Mouse (Mus musculus) T-helper 2 cell (primary cell): Measurements from ENCODE around the gene Wscd2.

Experiments used
- in situ Hi-C: fragments of 300-600 bp; cut with MboI, MseI; formaldehyde crosslinking; loops from one replicate; pipeline ENCODE4 v1.15.1; 2025; ENCODE audit warnings: high pct_unique_total_duplicates

The Wscd2 gene

DNA sequence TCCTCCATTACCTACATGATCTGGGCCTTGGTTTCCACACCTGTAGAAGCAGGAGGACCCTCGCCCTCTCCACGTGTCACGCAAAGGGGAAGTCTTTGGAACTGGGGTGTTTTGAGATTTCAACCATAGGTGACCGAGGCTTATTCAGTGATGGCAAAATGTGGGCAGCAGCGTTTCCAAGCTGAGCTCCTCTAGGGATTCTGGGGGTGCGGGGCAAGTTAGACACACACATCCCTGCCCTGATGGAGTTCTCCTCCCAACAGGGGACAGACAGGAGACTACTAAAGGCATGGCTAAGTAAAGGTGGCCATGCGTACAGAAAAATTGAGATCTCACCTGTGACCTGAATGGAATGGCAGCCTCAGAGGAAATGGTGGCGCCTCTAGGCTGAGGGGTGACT, 118.4 kb downstream of the Wscd2 start:
- in situ Hi-C loops, result loop anchor here (10.0 kb wide), 1 partner anchor 964 kb away; no protein-coding TSS in a partner anchor

DNA sequence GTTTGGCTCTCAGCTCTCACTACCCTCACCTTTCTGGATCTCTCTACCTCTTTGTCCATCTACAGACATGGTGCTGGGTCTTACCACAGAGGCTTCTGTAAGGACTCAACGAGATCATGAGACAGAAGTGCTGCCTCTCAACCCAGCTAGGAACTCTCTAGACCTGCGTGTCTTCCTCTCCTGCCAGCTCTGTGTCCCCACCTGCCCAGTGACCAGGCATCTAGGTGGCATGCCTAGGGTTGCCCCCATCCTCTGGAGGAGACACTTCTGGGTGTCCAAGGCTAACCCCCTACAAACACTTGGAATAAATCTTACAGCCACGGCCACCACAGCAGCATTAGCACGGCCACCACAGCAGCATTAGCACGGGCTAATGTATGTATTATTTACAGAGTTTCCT, 119.8 kb downstream of the Wscd2 start:
- in situ Hi-C loops, result loop anchor here (10.0 kb wide), 1 partner anchor 965 kb away; no protein-coding TSS in a partner anchor

- in situ Hi-C loops, result no loop called here
Observed at GRCm38 (mm10) chr5:113610490-113610889, 120.4 kb downstream of the Wscd2 start.

- in situ Hi-C loops, result no loop called here
Observed at GRCm38 (mm10) chr5:113611131-113611530, 121.0 kb downstream of the Wscd2 start.

- in situ Hi-C loops, result no loop called here
Observed at GRCm38 (mm10) chr5:113611771-113612233, 121.7 kb downstream of the Wscd2 start.

GRCm38 (mm10) chr5:113618716-113619115, 128.6 kb downstream of the Wscd2 start:
- in situ Hi-C loops, result no loop called here

DNA sequence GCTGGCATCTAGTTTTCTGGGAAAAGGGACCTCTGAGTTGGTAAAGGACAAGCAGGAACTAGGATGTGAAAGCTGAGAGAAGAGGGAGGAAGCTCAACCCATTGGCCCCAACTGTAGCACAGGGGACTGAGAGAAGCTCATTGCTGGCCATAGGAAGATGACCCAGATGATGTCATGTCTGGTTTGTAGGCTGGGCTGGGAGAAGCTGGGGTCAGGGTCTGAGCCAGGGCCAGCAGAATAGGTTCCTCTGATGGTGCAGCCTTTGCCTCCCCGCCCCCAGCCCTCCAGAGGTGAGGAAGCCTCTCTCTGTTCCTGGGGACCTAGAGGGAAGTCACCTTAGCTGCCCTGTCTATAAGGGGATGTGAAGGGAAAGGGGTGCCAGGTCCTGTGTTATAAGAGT, 129.0 kb downstream of the Wscd2 start:
- in situ Hi-C loops, result no loop called here

GRCm38 (mm10) chr5:113620130-113620716, 130.1 kb downstream of the Wscd2 start:
- in situ Hi-C loops, result no loop called here

DNA sequence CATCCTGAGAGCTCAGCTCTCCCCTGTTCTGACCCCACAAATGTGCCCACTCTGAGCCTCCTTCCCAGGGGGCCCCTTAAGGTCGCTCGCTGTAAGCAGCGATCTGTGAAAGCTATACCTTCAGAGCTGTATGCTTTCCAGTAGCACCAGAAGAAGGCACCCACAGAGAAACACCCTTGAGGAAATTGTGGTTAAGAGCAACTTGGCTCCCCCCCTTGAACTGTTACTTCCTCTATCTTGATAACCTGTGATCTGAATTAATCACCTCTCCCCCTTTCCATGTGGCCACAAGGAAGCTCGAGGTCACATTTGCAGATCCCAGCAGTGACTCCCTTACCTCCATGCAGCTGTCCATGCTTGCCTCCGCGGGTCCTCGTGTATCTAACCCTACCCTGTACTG, 130.9 kb downstream of the Wscd2 start:
- in situ Hi-C loops, result no loop called here

DNA sequence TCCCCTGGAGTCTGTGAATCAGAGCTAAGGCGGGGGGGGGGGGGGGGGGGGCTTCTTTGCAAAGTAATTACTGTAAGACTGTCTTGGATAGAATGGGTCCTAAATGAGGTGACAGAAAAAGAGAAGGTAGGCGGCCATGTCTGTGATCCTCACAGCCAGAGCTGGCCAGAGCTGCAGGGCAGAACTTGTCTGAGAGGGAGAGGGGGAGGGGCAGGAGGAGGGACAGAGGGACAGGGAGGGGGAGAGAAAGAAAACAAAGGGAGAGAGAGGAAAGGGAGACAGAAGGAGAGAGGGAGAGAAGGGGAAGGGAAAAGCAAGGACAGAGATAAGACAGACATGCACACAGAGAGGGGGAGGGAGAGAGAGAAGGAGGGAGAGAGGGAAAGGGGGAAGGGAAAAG, 132.9 kb downstream of the Wscd2 start:
- in situ Hi-C loops, result no loop called here

GRCm38 (mm10) chr5:113625068-113625467, 134.9 kb downstream of the Wscd2 start:
- in situ Hi-C loops, result no loop called here

- in situ Hi-C loops, result no loop called here
Observed at GRCm38 (mm10) chr5:113626352-113626751, 136.2 kb downstream of the Wscd2 start.

- in situ Hi-C loops, result no loop called here
Observed at GRCm38 (mm10) chr5:113626991-113627390, 136.9 kb downstream of the Wscd2 start.

- in situ Hi-C loops, result no loop called here
Observed at GRCm38 (mm10) chr5:113627820-113628437, 137.8 kb downstream of the Wscd2 start.

DNA sequence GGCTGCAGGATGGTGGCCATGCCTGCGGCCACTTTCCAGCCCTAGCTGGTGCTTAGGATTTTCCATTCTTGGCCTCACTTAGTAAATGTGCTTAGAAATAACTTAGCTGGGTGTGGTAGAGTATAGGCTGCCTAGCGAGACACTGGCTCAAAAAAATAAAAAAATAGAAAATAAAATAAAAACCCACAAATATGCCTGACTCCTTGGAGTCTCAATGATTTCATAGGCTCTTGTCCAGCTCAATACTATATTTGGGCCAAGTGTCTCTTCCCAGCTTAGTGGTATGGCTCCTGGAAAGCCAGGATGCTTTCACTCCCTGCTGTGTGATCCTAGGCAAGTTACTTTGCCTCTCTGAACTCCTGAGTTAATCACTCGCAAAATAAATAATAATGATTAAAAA, 139.1 kb downstream of the Wscd2 start:
- in situ Hi-C loops, result no loop called here

- in situ Hi-C loops, result no loop called here
Observed at GRCm38 (mm10) chr5:113630116-113630515, 140.0 kb downstream of the Wscd2 start.

- in situ Hi-C loops, result no loop called here
Observed at GRCm38 (mm10) chr5:113633037-113633714, 143.0 kb downstream of the Wscd2 start.

GRCm38 (mm10) chr5:113634024-113634651, 144.0 kb downstream of the Wscd2 start:
- in situ Hi-C loops, result no loop called here

DNA sequence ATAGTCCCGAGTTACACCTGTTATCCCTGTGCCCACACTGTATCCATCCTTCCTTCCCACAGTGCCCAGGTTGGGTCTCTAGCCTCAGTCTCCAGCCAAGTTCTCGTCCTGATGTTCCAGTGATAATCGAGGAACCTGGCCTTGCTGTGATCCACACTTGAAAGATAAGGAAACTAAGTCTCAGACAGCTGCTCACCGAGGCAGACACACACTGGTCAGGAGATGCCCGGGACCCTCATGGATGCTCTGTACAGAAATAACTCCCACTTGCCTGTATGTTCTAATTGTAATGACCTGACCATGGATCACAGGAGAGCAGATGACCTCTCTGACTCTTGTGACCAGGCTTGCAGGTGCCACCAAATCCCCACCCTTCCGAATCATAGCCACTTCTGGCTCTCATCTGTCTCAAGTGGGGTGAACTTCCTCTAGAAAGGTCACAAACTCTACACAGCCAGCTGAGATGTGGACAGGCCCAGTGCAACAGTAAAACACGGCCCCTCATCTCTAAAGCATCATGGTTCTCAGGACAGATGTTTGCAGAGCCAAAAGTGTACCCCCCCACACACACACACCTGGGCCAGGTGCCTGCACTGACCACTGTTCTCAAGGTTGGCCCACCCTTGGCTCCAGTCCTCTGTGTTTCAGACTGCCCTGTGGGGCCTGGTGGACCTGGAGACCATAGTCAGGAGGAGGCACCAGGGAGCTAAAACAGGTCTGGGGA, 144.9 kb downstream of the Wscd2 start:
- in situ Hi-C loops, result no loop called here

DNA sequence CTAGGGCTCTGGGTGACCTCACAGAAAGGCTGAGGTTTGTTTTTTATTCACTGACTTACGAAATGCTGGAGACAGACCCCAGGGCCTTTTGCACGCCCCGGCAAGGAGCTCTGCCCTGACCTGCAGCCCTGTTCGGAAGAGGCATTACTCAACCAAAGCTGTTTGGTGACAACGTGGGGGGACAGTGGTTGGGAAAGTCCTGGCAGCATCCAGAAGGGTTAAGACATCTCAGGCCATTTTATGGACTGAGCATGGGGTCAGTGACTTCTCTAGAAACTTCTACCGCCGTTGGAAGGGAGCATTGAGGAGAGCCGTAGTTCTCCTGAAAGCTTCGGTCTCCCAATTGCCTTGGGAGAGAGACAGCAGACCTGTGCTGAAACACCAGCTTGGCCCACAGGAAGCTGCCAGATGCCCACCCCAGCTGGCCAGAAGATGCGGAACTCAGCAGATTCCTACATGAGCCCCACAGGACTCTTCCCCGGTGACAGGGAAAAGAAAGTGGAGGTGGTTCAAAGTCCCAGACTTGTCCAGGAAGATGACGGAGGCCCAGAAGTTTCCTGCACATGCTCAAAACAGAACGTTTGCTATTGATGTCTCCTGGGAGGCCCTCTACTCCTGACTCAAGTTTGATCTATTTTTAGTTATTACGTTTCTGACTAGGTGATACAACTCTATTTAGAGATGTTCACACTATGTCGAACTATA, 145.9 kb downstream of the Wscd2 start:
- in situ Hi-C loops, result no loop called here

GRCm38 (mm10) chr5:113637631-113638030, 147.5 kb downstream of the Wscd2 start:
- in situ Hi-C loops, result no loop called here
